Mouse (Mus musculus) forebrain, postnatal 0 days (tissue): ENCODE results near the gene Dysf. TPM values are rescaled to one million over a fixed set of nuclear protein-coding genes. Genes with fewer than 3 reads are reported as not detected.

Source experiments
- ATAC-seq: fragments of 200-750 bp; cut with Nextera tagmentation; 2 replicates; pipeline ENCODE4 v1.8.0; 2017; ENCODE audit warnings: mild to moderate bottlenecking, moderate library complexity
- DNase-seq: peaks from one replicate; pipeline ENCODE4 v3.0.0-alpha.2; 2015
- H3K27ac ChIP-seq: fragments of 300-500 bp; sonication (generic); 2 replicates; pipeline ENCODE4 v1.5.1; 2014; ENCODE audit warnings: low read depth, mild to moderate bottlenecking, antibody characterized with exemption, low read length, moderate library complexity, mixed read lengths
- H3K27me3 ChIP-seq: fragments of 300-500 bp; sonication (generic); 2 replicates; pipeline ENCODE4 v1.6.1; 2014; ENCODE audit warnings: mild to moderate bottlenecking, low read length, mixed read lengths; ENCODE audit not compliant: insufficient read depth
- H3K36me3 ChIP-seq: fragments of 300-500 bp; sonication (generic); 2 replicates; pipeline ENCODE4 v1.6.1; 2014; ENCODE audit warnings: mild to moderate bottlenecking, moderate library complexity; ENCODE audit not compliant: insufficient read depth
- H3K4me1 ChIP-seq: fragments of 300-500 bp; sonication (generic); 2 replicates; pipeline ENCODE4 v1.6.1; 2014; ENCODE audit warnings: antibody characterized with exemption; ENCODE audit not compliant: insufficient read depth
- H3K4me2 ChIP-seq: fragments of 300-500 bp; sonication (generic); 2 replicates; pipeline ENCODE4 v1.6.1; 2014; ENCODE audit warnings: low read depth, mild to moderate bottlenecking, moderate library complexity
- H3K4me3 ChIP-seq: fragments of 300-500 bp; sonication (generic); 2 replicates; pipeline ENCODE4 v1.5.1; 2014; ENCODE audit warnings: low read depth, low read length, mixed read lengths
- H3K9ac ChIP-seq: fragments of 300-500 bp; sonication (generic); 2 replicates; pipeline ENCODE4 v1.6.1; 2014; ENCODE audit warnings: mild to moderate bottlenecking
- H3K9me3 ChIP-seq: fragments of 300-500 bp; sonication (generic); 2 replicates; pipeline ENCODE4 v1.6.1; 2016; ENCODE audit warnings: low read length
- CTCF ChIP-seq: sonication (generic); IDR thresholded peaks from 2 replicates; pipeline ENCODE4 v1.5.1; 2016; ENCODE audit warnings: antibody characterized with exemption, control low read depth, low read depth
- WGBS: fragments of 180-500 bp; shearing (Covaris S2); extraction: QIAGEN DNeasy Blood & Tissue Kit; methylation state at CpG from one replicate; pipeline ENCODE4 v1.1.7; 2014; 5-methylcytosine and 5-hydroxymethylcytosine counted together
- polyA plus RNA-seq: library from polyadenylated mRNA; unstranded; fragments of >200 nt; fragmentation: Nextera tagmentation; extraction: Ambion mirVana; gene quantifications from 2 replicates; pipeline ENCODE4 v1.2.1, GENCODE M21; 2015
- total RNA-seq: library from RNA; depleted of rRNA; stranded (reverse); fragments of >200 nt; gene quantifications from 2 replicates; pipeline ENCODE4 v1.2.3, GENCODE M21; 2014

The Dysf gene
- total and polyA plus RNA-seq, 2 experiments from 2014 or later: 1.3 to 1.4 TPM

- Histone ChIP-seq H3K27ac (no peak overlapping the region), H3K4me1 (0 out of 2 replicates have a peak, but pooled peaks cover under 1% of the 10 kb centered on the region), H3K36me3 (no peaks in the 10 kb centered on the region), H3K27me3 (no peaks in the 10 kb centered on the region), H3K4me3 (no peak overlapping the region), H3K9me3 (no peaks in the 10 kb centered on the region), H3K4me2 (no peak overlapping the region), H3K9ac (no peak overlapping the region)
- DNase-seq (no peak), ATAC-seq (no peak)
- WGBS: 83% methylated on average over 4 of the region's 4 CpGs
- no peak for TF ChIP-seq CTCF
Measured at GRCm38 (mm10) chr6:84125101-84125500, 116.7 kb downstream of the Dysf start.

GRCm38 (mm10) chr6:84128229-84128628 lies 119.8 kb downstream of the Dysf start:
- Histone ChIP-seq H3K4me2 (no peak overlapping the region), H3K27ac (no peak overlapping the region), H3K4me1 (no peaks in the 10 kb centered on the region), H3K27me3 (no peaks in the 10 kb centered on the region), H3K36me3 (no peaks in the 10 kb centered on the region), H3K4me3 (no peak overlapping the region), H3K9ac (no peak overlapping the region), H3K9me3 (no peaks in the 10 kb centered on the region)
- TF ChIP-seq CTCF: no peak
- ATAC-seq: no peak
- DNase-seq: no peak
- WGBS: 92% methylated on average over 2 of the region's 2 CpGs

GRCm38 (mm10) chr6:84130867-84131266 lies 122.5 kb downstream of the Dysf start:
- H3K27me3 ChIP-seq: no peaks in the 10 kb centered on the region
- TF ChIP-seq CTCF: no peak
- no peak for DNase-seq
- no peaks in the 10 kb centered on the region for H3K36me3 ChIP-seq
- no peaks in the 10 kb centered on the region for H3K4me1 ChIP-seq
- H3K9ac ChIP-seq: no peak overlapping the region
- WGBS: 89% methylated on average over 4 of the region's 4 CpGs
- H3K9me3 ChIP-seq: no peaks in the 10 kb centered on the region
- H3K4me3 ChIP-seq: no peak overlapping the region
- H3K27ac ChIP-seq: no peak overlapping the region
- H3K4me2 ChIP-seq: no peak overlapping the region
- ATAC-seq: no peak

- TF ChIP-seq CTCF: no peak
- no peaks in the 10 kb centered on the region for H3K27me3 ChIP-seq
- H3K27ac ChIP-seq: no peak overlapping the region
- DNase-seq (no peak), ATAC-seq (no peak)
- H3K9ac ChIP-seq: no peak overlapping the region
- 77% methylated on average over 9 of the region's 9 CpGs for WGBS
- H3K4me3 ChIP-seq: no peak overlapping the region
- H3K9me3 ChIP-seq: no peaks in the 10 kb centered on the region
- H3K36me3 ChIP-seq: no peaks in the 10 kb centered on the region
- H3K4me2 ChIP-seq: no peak overlapping the region
- H3K4me1 ChIP-seq: no peaks in the 10 kb centered on the region
Measured at GRCm38 (mm10) chr6:84131539-84131938, 123.1 kb downstream of the Dysf start.

- no peaks in the 10 kb centered on the region for H3K4me1 ChIP-seq
- H3K27me3 ChIP-seq: no peaks in the 10 kb centered on the region
- no peaks in the 10 kb centered on the region for H3K36me3 ChIP-seq
- DNase-seq (no peak), ATAC-seq (no peak)
- WGBS: 58% methylated on average over 7 of the region's 7 CpGs
- no peak overlapping the region for H3K4me3 ChIP-seq
- H3K9ac ChIP-seq: no peak overlapping the region
- no peak overlapping the region for H3K4me2 ChIP-seq
- H3K9me3 ChIP-seq: no peaks in the 10 kb centered on the region
- no peak for TF ChIP-seq CTCF
- no peak overlapping the region for H3K27ac ChIP-seq
Measured at GRCm38 (mm10) chr6:84133053-84133452, 124.7 kb downstream of the Dysf start.

- Histone ChIP-seq H3K27me3 (no peaks in the 10 kb centered on the region), H3K9ac (no peak overlapping the region), H3K4me3 (no peak overlapping the region), H3K27ac (no peak overlapping the region), H3K4me2 (no peak overlapping the region), H3K36me3 (no peaks in the 10 kb centered on the region), H3K4me1 (no peaks in the 10 kb centered on the region), H3K9me3 (no peaks in the 10 kb centered on the region)
- WGBS: 70% methylated on average over 5 of the region's 7 CpGs
- DNase-seq: no peak
- TF ChIP-seq CTCF: no peak
- no peak for ATAC-seq
Measured at GRCm38 (mm10) chr6:84133996-84134721, 125.8 kb downstream of the Dysf start.

- H3K9ac ChIP-seq: peak overlapping the region; percentile 4; the same call in 1 of the 2 replicates
- no peaks in the 10 kb centered on the region for H3K27me3 ChIP-seq
- no peaks in the 10 kb centered on the region for H3K4me1 ChIP-seq
- DNase-seq (peak; percentile 56), ATAC-seq (peak; percentile 78)
- no peak overlapping the region for H3K27ac ChIP-seq
- H3K4me3 ChIP-seq: no peak overlapping the region
- peak overlapping the region; percentile 23 for H3K4me2 ChIP-seq
- WGBS: 14% methylated on average over 23 of the region's 23 CpGs
- no peaks in the 10 kb centered on the region for H3K9me3 ChIP-seq
- H3K36me3 ChIP-seq: no peaks in the 10 kb centered on the region
- no peak for TF ChIP-seq CTCF
Measured at GRCm38 (mm10) chr6:84134722-84135394, 126.5 kb downstream of the Dysf start.
